Mouse (Mus musculus) kidney, adult 18-20 months (tissue): ENCODE data around the gene Gm28230.
A peak's percentile ranks its signal among the peaks of the same experiment; 100 is the strongest.

ENCODE experiments used
- DNase-seq: peaks from one replicate; pipeline ENCODE4 v3.0.0; 2021

The Gm28230 gene

GRCm38 (mm10) chr2:74704393-74704998 lies 22.0 kb upstream of the Gm28230 start, which contains the start of gene Hoxd8:
TSS of gene Hoxd8 (plus strand) at chr2:74704615.
- peak; percentile 89 for DNase-seq

GRCm38 (mm10) chr2:74704999-74705466 lies 21.5 kb upstream of the Gm28230 start:
- peak; percentile 65 for DNase-seq

- peak; percentile 75 for DNase-seq
Measured at GRCm38 (mm10) chr2:74705467-74706089, 20.9 kb upstream of the Gm28230 start.

- DNase-seq, result peak; percentile 18
Measured at GRCm38 (mm10) chr2:74706393-74706960, 20.1 kb upstream of the Gm28230 start.

GRCm38 (mm10) chr2:74707599-74707998 lies 18.9 kb upstream of the Gm28230 start:
- peak; percentile 31 for DNase-seq

GRCm38 (mm10) chr2:74708676-74709075 lies 17.9 kb upstream of the Gm28230 start:
- peak; percentile 65 for DNase-seq

GRCm38 (mm10) chr2:74709465-74710419 lies 16.8 kb upstream of the Gm28230 start:
- DNase-seq, result no peak

- no peak for DNase-seq
Measured at GRCm38 (mm10) chr2:74710929-74711543, 15.5 kb upstream of the Gm28230 start.

GRCm38 (mm10) chr2:74711721-74712621 lies 14.6 kb upstream of the Gm28230 start, which contains the start of the genes Hoxd3 and Hoxd4:
TSS of gene Hoxd3 (plus strand) at chr2:74711927.
TSS of gene Hoxd4 (plus strand) at chr2:74711929.
- DNase-seq, result peak; percentile 87

- DNase-seq, result peak; percentile 32
Measured at GRCm38 (mm10) chr2:74713239-74714150, 13.0 kb upstream of the Gm28230 start.

- peak; percentile 23 for DNase-seq
Measured at GRCm38 (mm10) chr2:74714156-74714789, 12.3 kb upstream of the Gm28230 start.

- DNase-seq, result no peak
Measured at GRCm38 (mm10) chr2:74714881-74715280, 11.6 kb upstream of the Gm28230 start.

GRCm38 (mm10) chr2:74715504-74716241 lies 10.9 kb upstream of the Gm28230 start:
- peak; percentile 94 for DNase-seq

- no peak for DNase-seq
Measured at GRCm38 (mm10) chr2:74720384-74720783, 6.1 kb upstream of the Gm28230 start.

- no peak for DNase-seq
Measured at GRCm38 (mm10) chr2:74720955-74721491, 5.5 kb upstream of the Gm28230 start.

GRCm38 (mm10) chr2:74721882-74722281 lies 4.6 kb upstream of the Gm28230 start:
- DNase-seq, result no peak

GRCm38 (mm10) chr2:74722949-74723348 lies 3.6 kb upstream of the Gm28230 start:
- DNase-seq, result no peak

- no peak for DNase-seq
Measured at GRCm38 (mm10) chr2:74724244-74725015, 2.1 kb upstream of the Gm28230 start.
